Mouse (Mus musculus): ENCODE measurements around the gene Sppl2b.

DNA sequence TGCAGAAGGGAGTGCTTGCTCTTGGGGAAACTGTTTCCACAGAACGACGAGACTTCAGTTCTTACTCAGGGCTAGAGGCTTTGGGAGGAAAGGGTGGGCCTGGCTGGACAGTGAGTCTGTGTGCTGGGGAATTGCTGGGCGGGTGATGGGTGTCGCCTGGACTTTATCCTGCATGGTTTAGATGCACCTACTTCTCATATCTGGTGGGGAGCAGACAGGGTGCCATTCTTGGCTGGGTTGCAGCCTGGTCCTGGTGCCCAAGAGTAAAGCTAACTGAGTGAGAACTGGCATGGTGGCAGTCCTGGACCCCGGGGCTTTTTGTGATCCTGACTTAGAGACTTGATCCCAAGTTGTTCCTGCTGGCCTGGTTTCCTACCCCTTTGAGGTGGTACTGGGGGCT lies 1.8 kb downstream of the Sppl2b start:
- TF ChIP-seq POLR2A (IDR thresholded peaks at IDR 0.05; ENCODE audit: low read depth, low read length), result no peak
- TF ChIP-seq CTCF (IDR thresholded peaks at IDR 0.05; ENCODE audit: borderline replicate concordance, insufficient read depth, low read length), result no peak

Data from embryonic fibroblast, embryonic 13.5 days (primary cell).